Mouse (Mus musculus) embryonic fibroblast, embryonic 13.5 days (primary cell): ENCODE data around the gene Nkapl. TPM values are rescaled to one million over a fixed set of nuclear protein-coding genes. Genes with fewer than 3 reads are reported as not detected.
"Not testable (repeated sequence)": the region's sequence is repeated elsewhere in the genome, so short reads cannot be mapped to it uniquely, and the experiment has no call there.

ENCODE experiments used
- H3K27ac ChIP-seq: 2 replicates; pipeline ENCODE4 v1.5.1; 2012; ENCODE audit warnings: low read length, control low read depth, inconsistent platforms; ENCODE audit not compliant: insufficient read depth
- H3K4me1 ChIP-seq: 2 replicates; pipeline ENCODE4 v1.6.1; 2011; ENCODE audit warnings: low read length; ENCODE audit not compliant: control insufficient read depth, insufficient read depth
- H3K4me3 ChIP-seq: 2 replicates; pipeline ENCODE4 v1.5.1; 2011; ENCODE audit warnings: mild to moderate bottlenecking, control low read depth, low read length; ENCODE audit not compliant: insufficient read depth
- CTCF ChIP-seq: IDR thresholded peaks from 2 replicates; pipeline ENCODE4 v1.5.1; 2011; ENCODE audit warnings: mild to moderate bottlenecking, control low read depth, low read length, moderate library complexity, borderline replicate concordance; ENCODE audit not compliant: insufficient read depth
- POLR2A ChIP-seq: IDR thresholded peaks from 2 replicates; pipeline ENCODE4 v1.6.1; 2011; ENCODE audit warnings: low read depth, mild to moderate bottlenecking, control low read depth, low read length, moderate library complexity
- polyA plus RNA-seq: library from polyadenylated mRNA; stranded (reverse); fragments of >200 nt; gene quantifications from 2 replicates; pipeline ENCODE4 v1.2.4, GENCODE M21; 2011; ENCODE audit warnings: low read depth; ENCODE audit not compliant: missing spikeins, insufficient read length

Nkapl gene
- 0.78 and 1.4 TPM in 2 replicates for polyA plus RNA-seq

DNA sequence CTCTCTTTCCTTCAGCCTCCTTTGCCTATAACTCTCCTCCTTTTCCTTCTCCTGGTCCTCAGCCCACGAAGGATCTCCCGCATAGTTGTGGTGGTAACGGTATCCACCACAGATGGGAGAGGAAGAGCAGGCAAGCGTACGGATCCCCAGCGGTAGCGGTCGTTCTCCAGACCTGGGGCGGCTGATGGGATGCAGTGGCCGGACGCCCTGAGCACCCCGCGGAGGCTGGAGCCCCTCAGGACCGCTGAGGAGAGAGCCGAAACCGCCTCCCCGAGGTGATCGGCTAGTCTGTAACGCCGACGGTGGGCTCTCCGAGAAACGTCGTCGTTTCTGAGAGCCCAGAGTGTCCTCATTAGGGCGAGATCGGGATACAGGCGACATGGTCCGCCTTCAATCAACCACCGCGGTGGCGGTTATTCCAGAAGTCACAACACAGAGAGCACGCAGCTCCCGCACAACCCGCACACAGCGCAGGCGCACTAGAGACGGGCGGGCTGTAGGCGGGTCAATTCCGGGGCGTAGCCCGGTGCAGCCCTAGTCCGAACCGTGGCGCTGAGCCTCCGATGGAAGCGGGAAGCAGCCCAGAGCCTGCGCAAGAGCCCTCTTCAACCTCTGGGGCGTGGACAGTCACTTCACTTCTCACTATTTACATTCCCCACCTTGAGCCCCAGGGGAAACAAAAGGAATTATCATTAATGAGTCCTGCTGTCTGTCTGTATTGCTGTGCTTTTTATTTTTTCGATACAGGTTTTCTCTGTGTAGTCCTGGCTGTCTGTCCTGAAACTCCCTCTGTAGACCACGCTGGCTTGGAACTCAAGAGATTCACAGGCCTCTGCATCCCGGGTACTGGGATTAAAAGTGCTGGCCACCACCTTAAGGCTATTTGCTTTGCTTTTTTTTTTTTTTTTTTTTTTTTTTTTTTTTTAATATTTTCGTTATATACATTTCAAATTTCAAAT, at the start of gene Nkapl:
Gene Nkapl, minus strand, starts transcription at position 449 of the 959 bp plus-strand sequence.
- TF ChIP-seq CTCF (no peak), POLR2A (peak; percentile 91)
- Histone ChIP-seq H3K4me3 (peak within 1 kb of the TSS; percentile 58), H3K27ac (no peak within 1 kb of the TSS), H3K4me1 (peaks cover 2% of the 10 kb centered on the region)

DNA sequence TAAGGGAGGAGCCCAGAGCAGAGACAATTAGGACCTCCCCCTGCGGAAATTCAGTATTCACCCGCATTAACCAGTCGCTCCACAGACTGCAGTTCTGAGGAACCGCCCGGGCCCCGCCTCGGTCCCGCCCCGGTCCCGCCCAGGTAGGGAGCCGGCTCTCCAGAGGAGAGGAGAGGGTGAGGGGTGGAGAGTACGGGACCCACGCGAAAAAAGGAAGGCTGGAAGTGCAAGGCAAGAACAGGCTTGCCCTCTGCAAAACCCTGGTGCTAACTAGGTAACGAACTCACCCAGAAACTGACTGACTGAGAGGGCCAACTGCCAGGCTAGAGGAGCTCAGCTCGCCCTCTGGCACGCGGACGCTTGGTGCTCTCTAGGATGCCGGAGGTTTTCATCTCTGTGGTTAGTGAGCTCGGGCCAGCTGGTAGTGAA, 37.9 kb upstream of the Nkapl start:
- H3K4me3 ChIP-seq = peak overlapping the region; percentile 77
- TF ChIP-seq CTCF (no peak), POLR2A (peak; percentile 87)

DNA sequence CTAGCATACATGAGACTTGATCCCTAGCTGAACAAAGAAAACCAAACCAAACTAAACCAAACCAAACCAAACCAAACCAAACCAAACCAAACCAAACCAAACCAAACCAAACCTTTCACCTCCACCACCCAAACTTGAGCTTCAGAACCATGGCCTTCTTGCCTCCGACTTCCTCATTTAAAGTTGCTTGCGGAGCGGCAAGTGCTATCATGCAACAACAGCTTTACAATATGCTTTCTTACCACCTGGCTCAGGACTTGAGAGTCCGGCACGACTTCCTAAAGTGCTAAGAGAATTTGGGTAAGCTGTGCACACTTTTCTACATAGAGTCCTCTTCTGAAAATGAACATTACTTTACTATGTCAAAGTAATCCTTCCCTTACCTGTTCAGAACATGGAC, 34.0 kb upstream of the Nkapl start:
- Histone ChIP-seq H3K4me1 (no peaks in the 10 kb centered on the region; the same call in 1 of the 2 replicates), H3K27ac (no peak overlapping the region), H3K4me3 (no peak overlapping the region)
- no peak for TF ChIP-seq CTCF
- TF ChIP-seq POLR2A = no peak

More for the DNA sequence above, 37.9 kb upstream of the Nkapl start:
- H3K27ac ChIP-seq = peak overlapping the region; percentile 78
- no peaks in the 10 kb centered on the region; the same call in 1 of the 2 replicates for H3K4me1 ChIP-seq

DNA sequence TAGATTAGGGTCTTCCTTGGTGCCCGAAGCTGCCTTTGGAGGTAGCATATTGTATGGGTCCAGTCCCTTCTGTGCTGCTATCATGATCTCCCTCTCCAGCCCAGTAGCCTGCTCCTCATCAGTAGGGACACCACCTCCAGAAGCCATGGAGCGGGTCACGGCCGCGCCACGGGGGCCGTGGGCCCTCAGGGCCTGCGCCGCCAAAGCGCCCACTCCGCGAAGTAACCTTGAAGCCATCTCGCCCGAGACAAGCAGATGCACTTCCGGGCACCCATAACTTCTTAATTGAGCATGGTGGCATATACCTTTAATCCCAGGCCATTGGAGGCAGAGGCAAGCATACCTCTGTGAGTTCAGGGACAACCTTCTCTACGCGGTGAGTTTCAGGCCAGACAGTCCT, 32.9 kb upstream of the Nkapl start, which contains the start of gene Gm11273:
Gene Gm11273, minus strand, starts transcription at position 237 of the 400 bp plus-strand sequence.
- not testable (repeated sequence) for H3K27ac ChIP-seq, H3K4me3 ChIP-seq, H3K4me1 ChIP-seq

DNA sequence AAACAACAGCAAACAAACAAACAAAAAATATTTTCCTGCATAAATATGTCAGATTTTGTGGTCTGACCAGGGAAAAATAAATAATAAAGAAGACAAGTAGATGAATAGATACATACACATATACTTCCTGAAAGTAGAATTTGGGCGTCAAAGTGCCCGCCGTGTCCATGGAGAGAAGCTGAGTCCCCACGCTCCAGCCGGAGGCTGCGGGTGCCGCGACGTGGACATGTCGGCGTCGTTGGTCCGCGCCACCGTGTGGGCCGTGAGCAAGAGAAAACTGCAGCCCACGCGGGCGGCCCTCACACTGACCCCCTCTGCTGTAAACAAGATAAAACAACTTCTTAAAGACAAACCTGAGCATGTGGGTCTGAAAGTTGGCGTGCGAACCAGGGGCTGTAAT, 26.8 kb upstream of the Nkapl start, which contains the start of gene AK157302:
Gene AK157302, plus strand, starts transcription at position 144 of the 400 bp plus-strand sequence.
- TF ChIP-seq CTCF = no peak
- TF ChIP-seq POLR2A = no peak
- Histone ChIP-seq H3K27ac (no peak within 1 kb of the TSS), H3K4me1 (no peaks in the 10 kb centered on the region), H3K4me3 (no peak within 1 kb of the TSS)

GRCm38 (mm10) chr13:21492847-21493246, 24.5 kb upstream of the Nkapl start:
- TF ChIP-seq CTCF = no peak
- TF ChIP-seq POLR2A = no peak
- Histone ChIP-seq H3K4me1 (no peaks in the 10 kb centered on the region), H3K4me3 (no peak overlapping the region), H3K27ac (no peak overlapping the region)

DNA sequence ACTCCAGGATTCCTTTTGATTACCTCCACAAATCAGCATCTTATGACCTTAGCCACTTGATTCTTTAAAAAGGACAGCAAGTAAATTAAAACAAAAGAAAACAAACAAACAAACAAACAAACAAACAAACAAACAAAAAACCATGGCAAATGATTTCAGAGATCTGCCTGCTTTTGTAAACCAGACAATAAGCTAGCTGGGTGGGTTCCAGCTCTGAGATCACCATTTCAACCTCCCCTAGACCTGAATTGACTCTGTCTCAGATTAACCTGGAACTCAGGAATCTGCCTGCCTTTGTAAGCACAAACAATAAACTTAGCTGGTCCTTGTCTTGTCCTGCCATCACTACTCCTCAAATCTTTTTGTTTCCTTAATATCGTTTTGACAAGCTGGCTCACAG, 18.6 kb upstream of the Nkapl start:
- Histone ChIP-seq H3K27ac (no peak overlapping the region), H3K4me3 (no peak overlapping the region), H3K4me1 (no peaks in the 10 kb centered on the region)
- no peak for TF ChIP-seq POLR2A
- no peak for TF ChIP-seq CTCF

DNA sequence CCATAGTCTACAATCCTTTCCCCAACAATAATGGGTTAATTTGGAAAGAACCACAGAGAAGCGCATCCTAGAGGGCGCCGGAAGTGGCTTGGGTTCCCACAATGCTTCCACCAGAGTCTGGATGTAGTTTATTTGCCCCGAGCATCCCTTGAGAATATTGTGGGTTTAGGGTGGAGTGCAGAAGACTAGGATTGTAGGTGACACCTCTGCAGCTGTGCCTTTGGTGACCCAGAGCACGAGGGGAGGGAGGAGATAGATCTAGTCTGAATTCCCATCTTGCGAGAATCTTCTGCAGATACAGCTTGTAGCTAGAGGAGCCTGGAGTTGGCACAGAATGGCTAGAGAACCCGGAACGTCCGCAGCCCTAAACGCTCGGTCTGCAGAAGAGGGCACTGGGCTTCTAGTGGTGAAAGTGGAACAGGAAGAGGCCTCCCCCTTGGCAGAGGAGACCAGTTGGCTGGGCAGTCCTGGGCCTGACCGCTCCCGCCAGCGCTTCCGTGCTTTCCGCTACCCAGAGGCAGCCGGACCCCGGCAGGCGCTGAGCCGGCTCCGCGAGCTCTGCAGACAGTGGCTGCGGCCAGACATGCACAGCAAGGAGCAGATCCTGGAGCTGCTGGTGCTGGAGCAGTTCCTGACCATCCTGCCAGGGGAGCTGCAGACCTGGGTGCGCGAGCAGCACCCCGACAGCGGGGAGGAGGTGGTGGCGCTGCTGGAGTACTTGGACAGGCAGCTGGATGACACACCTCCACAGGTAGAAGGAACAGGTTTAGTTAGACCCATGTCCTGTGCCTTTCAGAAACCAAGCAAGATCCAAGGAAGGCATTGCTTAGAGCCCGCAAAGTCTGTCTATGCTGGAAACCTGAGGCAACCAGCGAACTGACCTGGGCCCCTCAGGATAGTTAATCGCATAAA, 10.7 kb upstream of the Nkapl start, which contains the start of the genes Zkscan4 and Gm10065:
Gene Zkscan4, plus strand, starts transcription at position 149 of the 912 bp plus-strand sequence.
Gene Gm10065, minus strand, starts transcription at position 683 of the 912 bp plus-strand sequence.
- Histone ChIP-seq H3K4me3 (peak within 1 kb of the TSS; percentile 60), H3K27ac (peak within 1 kb of the TSS; percentile 44)
- peak; percentile 54; the same call in 1 of the 2 replicates for TF ChIP-seq POLR2A
- not testable (repeated sequence) for H3K4me1 ChIP-seq

- H3K4me1 ChIP-seq = peaks cover 2% of the 10 kb centered on the region
- no peak overlapping the region for H3K4me3 ChIP-seq
- no peak for TF ChIP-seq POLR2A
- no peak overlapping the region for H3K27ac ChIP-seq
Observed at GRCm38 (mm10) chr13:21472427-21472826, 4.1 kb upstream of the Nkapl start.
